Mouse (Mus musculus) urinary bladder, postnatal 0 days (tissue): ENCODE data around the gene Lhb. TPM values are rescaled to one million over a fixed set of nuclear protein-coding genes. Genes with fewer than 3 reads are reported as not detected.

Experiments
- microRNA-seq: library from miRNA; unstranded; fragments of <30 nt; microRNA quantifications from one replicate; pipeline ENCODE4, GENCODE M21; 2016
- polyA plus RNA-seq: library from polyadenylated mRNA; unstranded; fragments of >200 nt; fragmentation: Nextera tagmentation; extraction: Ambion mirVana; gene quantifications from 2 replicates; pipeline ENCODE4 v1.2.1, GENCODE M21; 2015

The Lhb gene
- not detected in 2 replicates for polyA plus RNA-seq

DNA sequence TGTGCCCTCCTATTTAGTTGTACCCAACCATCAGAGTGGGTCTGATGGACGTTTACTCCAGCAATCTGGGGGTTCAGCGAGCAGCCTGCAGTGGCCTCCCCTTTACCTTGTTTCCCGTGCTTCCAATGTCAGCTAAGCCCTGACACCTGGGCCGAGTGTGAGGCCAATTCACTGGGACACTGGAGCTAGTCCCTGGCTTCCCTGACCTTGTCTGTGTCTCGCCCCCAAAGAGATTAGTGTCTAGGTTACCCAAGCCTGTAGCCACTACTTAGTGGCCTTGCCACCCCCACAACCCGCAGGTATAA, at the start of gene Lhb:
Lhb (plus strand) TSS at position 206 of the 305 bp plus-strand sequence.

DNA sequence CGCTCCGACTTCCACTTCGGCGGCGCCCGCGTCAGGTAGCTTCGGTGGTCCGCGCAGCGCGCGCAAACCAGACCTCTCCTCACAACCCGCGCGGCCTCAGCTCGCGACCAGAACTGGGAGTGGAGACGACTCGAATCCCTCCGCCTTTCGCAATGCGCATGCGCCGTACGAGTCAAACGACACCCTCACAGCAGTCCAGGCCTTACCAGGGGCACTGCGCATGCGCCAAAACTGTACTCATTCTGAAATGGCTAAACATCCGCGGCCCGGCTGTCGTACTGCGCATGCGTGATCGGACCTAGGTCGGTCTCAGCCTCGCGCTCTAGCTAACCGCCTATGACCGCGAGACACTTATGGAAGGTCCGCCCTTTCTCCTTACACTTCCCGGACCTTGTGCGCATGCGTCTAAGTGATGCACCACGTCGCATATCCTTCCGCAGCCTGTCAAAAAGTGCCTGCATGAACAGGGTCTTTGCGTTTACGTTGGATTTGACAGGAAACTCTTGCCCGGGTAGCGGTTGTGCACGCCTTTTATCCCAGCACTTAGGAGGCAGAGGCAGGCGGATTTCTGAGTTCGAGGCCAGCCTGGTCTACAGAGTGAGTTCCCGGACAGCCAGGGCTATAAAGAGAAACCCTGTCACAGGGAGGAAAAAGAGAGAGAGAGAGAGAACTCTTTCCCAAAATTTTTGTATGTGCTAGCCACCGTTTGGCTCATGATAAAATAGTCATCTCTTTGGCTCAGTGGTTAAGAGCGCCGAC, 24.9 kb upstream of the Lhb start, which contains the start of gene Snrnp70:
Snrnp70 (minus strand) TSS at position 165 of the 759 bp plus-strand sequence.

DNA sequence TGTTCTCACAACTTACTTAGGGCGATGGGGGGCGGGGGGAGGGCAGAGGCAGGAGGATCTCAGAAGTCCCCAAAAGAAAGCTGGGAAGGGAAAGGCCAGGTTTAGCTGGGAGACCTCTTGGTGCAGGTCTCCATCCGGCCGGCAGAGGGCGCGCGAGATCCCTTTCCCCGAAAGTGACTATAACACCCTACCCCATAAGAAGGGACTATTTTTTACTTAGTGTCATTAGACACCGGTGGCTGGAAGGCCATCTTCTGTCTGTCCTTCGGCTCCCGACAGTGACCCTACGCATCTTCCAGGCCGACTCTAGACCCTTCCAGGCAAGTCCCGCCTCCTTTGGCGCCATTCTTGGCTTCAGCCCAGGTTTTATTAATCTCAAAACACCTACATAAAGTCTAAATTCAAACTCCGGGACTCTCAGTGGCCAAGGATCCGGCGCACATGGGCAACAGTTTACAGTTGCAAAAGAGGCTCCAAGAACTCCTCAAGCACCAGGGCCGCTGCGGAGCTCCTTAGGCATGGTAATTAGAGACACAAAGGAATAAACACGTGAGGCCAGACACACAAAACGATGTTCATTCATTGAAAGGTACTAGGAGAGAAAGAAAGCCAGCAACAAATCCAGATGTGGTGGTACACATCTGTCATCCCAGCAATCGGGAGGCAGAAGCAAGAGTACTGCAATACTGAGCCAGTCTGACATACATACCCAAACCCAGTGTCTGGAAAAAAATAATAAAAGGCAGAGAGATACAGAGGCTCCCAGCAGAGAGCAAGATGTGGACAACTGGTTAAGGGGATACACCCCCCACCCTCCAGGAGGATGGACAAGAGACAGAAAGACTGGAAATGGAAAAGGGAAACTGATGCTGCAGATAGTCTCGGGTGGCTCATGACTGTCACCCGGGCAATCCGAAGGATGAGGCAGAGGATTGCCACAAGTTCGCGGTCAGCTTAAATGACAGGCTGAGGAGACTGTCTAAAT, 15.2 kb upstream of the Lhb start, which contains the start of gene Kcna7:
Kcna7 (plus strand) TSS at position 563 of the 985 bp plus-strand sequence.

DNA sequence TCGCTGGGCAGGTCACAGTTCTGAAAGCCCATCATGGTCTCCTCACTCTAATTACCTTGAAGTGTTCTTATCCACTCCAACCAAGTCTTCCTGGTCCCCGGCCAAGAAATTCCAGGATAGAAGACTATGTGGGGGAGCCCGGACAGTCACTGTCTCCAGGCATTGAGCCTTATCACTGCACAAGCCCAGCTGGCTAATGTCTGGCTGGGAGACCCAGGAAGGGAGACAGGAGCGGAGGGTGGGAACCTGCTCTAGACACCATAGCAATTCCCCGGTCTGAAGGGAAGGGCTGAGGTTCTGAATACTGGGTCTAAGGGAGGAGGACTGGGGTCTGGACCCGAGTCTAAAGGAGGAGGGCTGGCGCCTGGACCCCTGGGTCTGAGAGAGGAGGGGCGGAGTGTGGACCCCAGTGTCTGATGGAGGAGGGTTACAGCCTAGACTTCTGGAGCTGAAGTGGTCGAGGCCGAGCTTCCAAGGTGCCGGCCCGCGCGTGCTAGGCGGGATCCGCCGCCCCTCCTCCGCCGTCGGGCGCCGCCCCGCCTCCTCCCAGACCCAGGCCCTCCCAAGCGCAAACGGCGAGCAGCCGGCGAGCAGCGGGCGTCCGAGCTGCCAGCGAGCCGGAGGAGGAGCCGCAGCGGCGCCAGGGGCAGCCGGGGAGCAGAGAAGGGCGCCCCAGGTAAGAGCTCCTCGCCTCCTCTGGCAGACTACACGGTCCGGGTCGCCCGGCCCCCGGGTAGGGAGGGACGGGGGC, 7.3 kb upstream of the Lhb start, which contains the start of gene Ntf5:
Ntf5 (plus strand) TSS at position 583 of the 751 bp plus-strand sequence.

DNA sequence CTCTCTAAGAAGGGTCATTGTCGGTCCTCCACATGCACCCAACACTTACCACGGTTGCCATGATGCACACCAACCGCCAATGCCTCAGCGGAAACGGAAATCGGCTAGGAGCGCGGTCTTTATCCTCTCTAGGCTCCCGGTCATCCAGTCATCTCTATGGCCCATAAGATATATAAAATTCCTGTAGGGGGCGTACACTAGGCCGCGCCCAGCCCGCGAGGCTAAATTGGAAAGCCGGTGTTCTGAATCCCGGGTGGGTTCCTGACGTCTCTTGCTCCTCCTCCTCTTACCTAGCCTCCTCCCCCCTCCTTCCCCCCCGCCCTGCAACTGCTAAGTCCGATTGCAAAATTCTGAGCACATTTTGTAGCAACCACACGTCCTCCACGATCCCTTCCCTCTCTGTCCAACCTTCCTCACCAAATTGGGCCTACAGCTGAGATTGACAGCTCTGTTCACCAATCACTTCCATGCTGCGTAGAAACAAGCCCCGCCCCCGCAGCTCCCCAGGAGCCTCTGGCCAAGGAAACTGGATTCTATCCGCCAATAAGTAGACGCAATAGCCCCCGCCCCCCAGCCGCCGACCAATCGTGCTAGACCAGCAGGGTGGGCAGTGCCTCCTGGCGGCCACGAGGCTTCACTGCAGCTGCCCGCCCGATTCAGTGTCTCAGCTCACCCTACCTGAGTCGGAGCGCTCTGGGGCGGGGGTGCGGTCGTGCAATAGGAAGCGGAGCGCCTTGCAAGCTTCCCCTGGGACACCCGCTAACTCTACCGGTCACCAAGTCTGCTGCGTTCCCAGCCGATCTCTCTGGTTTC, 13.8 kb downstream of the Lhb start, which contains the start of gene Gys1:
Gys1 (plus strand) TSS at position 642 of the 813 bp plus-strand sequence.

DNA sequence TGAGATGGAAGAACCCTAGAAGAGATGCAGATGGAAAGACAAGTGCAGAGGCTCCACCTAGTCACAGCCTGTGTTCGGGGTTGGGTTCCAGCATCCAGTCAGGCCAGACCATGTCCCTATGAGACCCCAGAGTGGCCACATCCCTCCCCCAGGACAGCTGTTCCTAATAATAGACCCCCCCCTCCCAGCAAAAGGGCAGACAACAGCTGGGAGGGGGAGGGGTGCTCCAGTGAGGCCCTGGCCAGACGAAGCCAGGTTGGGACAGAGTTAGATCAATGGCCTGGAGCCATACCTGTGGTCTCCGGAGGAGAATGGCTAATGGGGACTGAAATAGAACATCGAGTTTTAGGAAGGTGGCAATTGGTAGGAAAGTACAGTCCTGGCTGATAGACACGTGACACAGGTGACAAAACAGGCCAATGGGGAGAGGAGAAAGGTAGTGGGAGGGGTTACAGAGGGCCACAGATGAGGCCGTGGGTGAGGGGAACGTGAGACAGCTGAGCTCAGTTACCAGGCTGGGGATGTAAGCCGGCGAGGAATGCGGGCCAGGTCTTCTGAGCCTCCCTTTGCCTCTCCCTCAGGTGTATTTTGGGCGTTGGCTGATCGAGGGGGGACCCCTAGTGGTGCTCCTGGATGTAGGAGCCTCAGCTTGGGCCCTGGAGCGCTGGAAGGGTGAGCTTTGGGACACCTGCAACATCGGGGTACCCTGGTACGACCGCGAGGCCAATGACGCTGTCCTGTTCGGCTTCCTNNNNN, 17.1 kb downstream of the Lhb start, which contains the start of gene Ruvbl2:
Ruvbl2 (minus strand) TSS at position 576 of the 756 bp plus-strand sequence.

DNA sequence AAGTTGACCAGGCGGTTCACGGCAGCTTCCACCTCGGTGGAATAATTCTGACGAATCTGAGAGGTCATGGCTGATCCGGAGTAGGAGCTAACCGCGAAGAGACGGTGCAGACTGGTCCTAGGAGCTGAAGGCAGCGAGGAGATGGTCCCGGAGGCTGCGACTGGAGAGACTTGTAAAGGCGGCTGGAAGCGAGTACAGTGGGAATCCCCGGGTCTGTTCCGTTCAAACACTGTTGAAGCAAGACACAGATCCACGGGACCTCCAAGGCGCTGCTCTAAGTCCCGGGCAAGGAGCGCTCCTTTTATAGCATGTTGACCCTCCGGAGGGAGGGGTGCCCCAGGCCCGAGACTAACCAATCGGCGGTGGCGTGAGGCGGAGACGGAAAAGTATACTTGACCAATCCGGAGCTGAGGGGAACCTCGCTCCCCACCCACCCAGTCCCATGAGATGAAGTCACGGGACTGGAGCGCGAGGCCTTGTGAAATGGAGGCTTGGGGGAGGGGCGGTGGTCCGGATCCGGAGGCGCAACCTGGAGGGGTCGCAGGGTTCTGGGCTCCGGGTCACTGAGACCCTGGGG, 39.0 kb downstream of the Lhb start, which contains the start of gene Ftl1:
Ftl1 (minus strand) TSS at position 321 of the 577 bp plus-strand sequence.

DNA sequence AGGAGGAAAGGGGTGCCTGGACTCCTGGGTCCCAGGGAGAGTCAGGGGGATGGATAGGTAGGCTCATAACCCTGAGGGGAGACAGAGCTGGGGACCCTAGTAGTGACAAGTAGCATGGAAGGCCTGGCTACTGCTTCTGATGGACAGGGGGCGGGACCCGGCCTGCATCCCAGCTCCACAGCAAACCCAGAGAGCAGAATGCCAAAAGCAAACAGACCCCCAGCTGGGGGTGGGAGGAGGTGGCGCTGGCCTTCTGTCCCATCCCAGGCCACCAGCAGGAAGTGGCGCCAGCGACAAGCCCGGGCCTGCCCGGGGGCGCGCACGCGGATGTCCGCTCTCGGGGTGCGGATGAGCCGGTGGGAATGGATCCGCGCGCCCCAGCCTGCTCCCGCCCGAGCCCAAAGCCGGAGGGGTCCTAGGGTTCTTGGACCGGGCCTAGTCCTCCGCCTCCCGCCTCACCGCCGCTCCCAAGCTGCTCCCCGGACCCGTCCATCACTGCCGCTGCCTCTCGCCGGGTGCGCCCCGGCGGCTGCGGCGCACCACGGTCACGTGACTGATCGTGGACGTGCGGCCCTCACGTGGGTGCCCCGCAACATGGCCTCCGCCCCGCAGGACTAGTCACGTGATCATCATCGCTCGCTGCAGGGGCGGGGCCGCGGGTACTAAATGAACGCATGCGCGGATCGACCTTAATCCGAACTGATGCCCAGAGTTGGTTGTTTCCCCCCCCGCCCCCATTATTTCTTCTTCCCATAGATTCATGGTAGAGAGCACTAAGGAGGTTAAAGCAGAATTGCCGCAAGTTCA, 45.9 kb downstream of the Lhb start, which contains the start of gene Bax:
Bax (minus strand) TSS at position 616 of the 807 bp plus-strand sequence.

Small RNAs within 50 kb of the gene (microRNA-seq; reads per million reads assigned to microRNA genes)
- not detected for gene Gm22133

Other genes starting within 250 kb of the Lhb start
- not detected in 2 replicates for gene Gfy, start 241.3 kb upstream of the Lhb start, polyA plus RNA-seq
- not detected in 2 replicates for gene Pth2, start 239.8 kb upstream of the Lhb start, polyA plus RNA-seq
- 0.26 and 0.35 TPM in 2 replicates for gene Ccdc155, start 215.9 kb upstream of the Lhb start, polyA plus RNA-seq
- gene Dkkl1, start 208.7 kb upstream of the Lhb start, polyA plus RNA-seq: 13.9 and 16.5 TPM in 2 replicates
- 39.4 and 41.4 TPM in 2 replicates for gene Tead2, start 205.1 kb upstream of the Lhb start, polyA plus RNA-seq
- 4.2 and 18.7 TPM in 2 replicates for gene Cd37, start 181.7 kb upstream of the Lhb start, polyA plus RNA-seq
- not detected in 2 replicates for gene Slc6a16, start 179.7 kb upstream of the Lhb start, polyA plus RNA-seq
- gene Slc6a21, start 143.3 kb upstream of the Lhb start, polyA plus RNA-seq: not detected in 2 replicates
- 17.6 and 18.0 TPM in 2 replicates for gene Trpm4, start 87.0 kb upstream of the Lhb start, polyA plus RNA-seq
- 0.17 and 0.27 TPM in 2 replicates for gene Hrc, start 85.5 kb upstream of the Lhb start, polyA plus RNA-seq
- 0.91 and 2.1 TPM in 2 replicates for gene Ppfia3, start 53.8 kb upstream of the Lhb start, polyA plus RNA-seq
- gene Lin7b, start 50.2 kb upstream of the Lhb start, polyA plus RNA-seq: 23.4 and 26.6 TPM in 2 replicates
- gene Snrnp70, start 25.1 kb upstream of the Lhb start, polyA plus RNA-seq: 81.3 and 94.3 TPM in 2 replicates
- 0.28 TPM in 1 of 2 replicates, not detected in the other for gene Kcna7, start 15.2 kb upstream of the Lhb start, polyA plus RNA-seq
- 3.9 and 4.3 TPM in 2 replicates for gene Ntf5, start 7.1 kb upstream of the Lhb start, polyA plus RNA-seq
- gene Gys1, start 14.0 kb downstream of the Lhb start, polyA plus RNA-seq: 58.4 and 71.6 TPM in 2 replicates
- 42.6 and 47.1 TPM in 2 replicates for gene Ruvbl2, start 17.3 kb downstream of the Lhb start, polyA plus RNA-seq
- 3,306 and 5,466 TPM in 2 replicates for gene Ftl1, start 39.1 kb downstream of the Lhb start, polyA plus RNA-seq
- gene Bax, start 46.1 kb downstream of the Lhb start, polyA plus RNA-seq: 169 and 185 TPM in 2 replicates
- 0.48 and 0.69 TPM in 2 replicates for gene Tulp2, start 61.1 kb downstream of the Lhb start, polyA plus RNA-seq
- gene Gm45808, start 66.0 kb downstream of the Lhb start, polyA plus RNA-seq: not detected in 2 replicates
- 2.6 and 3.0 TPM in 2 replicates for gene Dhdh, start 68.0 kb downstream of the Lhb start, polyA plus RNA-seq
- 170 and 174 TPM in 2 replicates for gene Nucb1, start 89.6 kb downstream of the Lhb start, polyA plus RNA-seq
- 18.5 and 26.0 TPM in 2 replicates for gene Ppp1r15a, start 105.4 kb downstream of the Lhb start, polyA plus RNA-seq
- 2.5 and 2.8 TPM in 2 replicates for gene Plekha4, start 105.5 kb downstream of the Lhb start, polyA plus RNA-seq
- gene Hsd17b14, start 134.1 kb downstream of the Lhb start, polyA plus RNA-seq: 15.2 and 15.7 TPM in 2 replicates
- gene Bcat2, start 149.3 kb downstream of the Lhb start, polyA plus RNA-seq: 28.3 TPM in 2 replicates
- gene Fgf21, start 194.7 kb downstream of the Lhb start, polyA plus RNA-seq: 0.17 and 0.23 TPM in 2 replicates
- gene Fut1, start 196.5 kb downstream of the Lhb start, polyA plus RNA-seq: not detected in 2 replicates
- 0.17 TPM in 1 of 2 replicates, not detected in the other for gene Izumo1, start 201.0 kb downstream of the Lhb start, polyA plus RNA-seq
- gene Rasip1, start 206.7 kb downstream of the Lhb start, polyA plus RNA-seq: 3.9 and 4.1 TPM in 2 replicates
- 4.6 and 5.5 TPM in 2 replicates for gene Mamstr, start 219.2 kb downstream of the Lhb start, polyA plus RNA-seq
- gene Fut2, start 245.6 kb downstream of the Lhb start, polyA plus RNA-seq: 2.7 and 2.9 TPM in 2 replicates